In the genomic region with DNA sequence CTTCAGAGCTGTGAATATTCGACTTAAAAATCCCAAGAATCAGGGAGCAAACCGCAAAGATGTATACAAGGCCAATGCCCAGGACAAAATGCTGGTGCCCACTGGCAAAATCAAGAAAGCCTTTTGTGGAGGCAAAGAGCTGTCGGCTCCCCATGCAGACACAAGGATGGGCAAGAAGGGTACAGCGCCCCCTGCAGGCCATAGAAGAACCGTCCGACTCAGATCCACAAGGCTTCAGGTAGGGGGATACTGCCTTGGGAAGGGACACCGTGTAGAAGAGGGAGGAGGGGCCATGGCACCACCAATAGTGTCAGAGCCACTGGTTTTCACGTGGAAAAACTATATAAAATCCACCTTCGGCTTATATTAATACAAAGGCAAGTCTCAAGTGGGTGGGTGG, we compare ENCODE assay signal across 10 mouse cellular contexts.
A peak's percentile ranks its signal among the peaks of the same experiment; 100 is the strongest.
DNase-seq lines count a peak whose midpoint lies in the region; ATAC-seq lines count a peak whose summit lies in the region.
"Had no signal": no experiment of that assay in that cellular context is flagged by ENCODE, and none has a peak within 500 bp of the region (broad histone marks: within the 10 kb centered on the region; RNA-seq: fewer than 3 reads in every experiment).

No protein-coding gene starts in this region.

- no peak overlapping the region for H3K9ac ChIP-seq in heart, embryonic 12.5 days
- H3K9ac ChIP-seq: neural tube, embryonic 13.5 days had no signal

- H3K36me3 ChIP-seq in heart, embryonic 12.5 days, result no peaks in the 10 kb centered on the region
- H3K36me3 ChIP-seq: heart, embryonic 10.5 days; neural tube, embryonic 13.5 days had no signal

- 0 out of 2 replicates have a peak, but pooled peaks cover 8% of the 10 kb centered on the region for H3K27me3 ChIP-seq in heart, embryonic 12.5 days (replicated peaks)
- H3K27me3 ChIP-seq: neural tube, embryonic 13.5 days had no signal

- DNase-seq in cerebellum, postnatal 14 days, result peak; percentile 23 to 52
- no peak for DNase-seq in cerebellum, adult 9-10 months
- peak; percentile 33 to 48 for DNase-seq in layer of hippocampus, postnatal 10 days (ENCODE audit: low spot score in 2 of 2)
- no peak for DNase-seq in layer of hippocampus, adult 9-11 months
- DNase-seq in right cerebral cortex, postnatal 4 days, result peak; percentile 16
- DNase-seq in right cerebral cortex, postnatal 36 days (ENCODE audit: low spot score in 2 of 2), result no peak
- no peak for DNase-seq in thymus, postnatal 14 days

- H3K4me1 ChIP-seq in heart, embryonic 12.5 days (replicated peaks), result no peaks in the 10 kb centered on the region
- H3K4me1 ChIP-seq: heart, embryonic 10.5 days; neural tube, embryonic 13.5 days had no signal

- H3K9me3 ChIP-seq in heart, embryonic 12.5 days (replicated peaks), result no peaks in the 10 kb centered on the region
- H3K9me3 ChIP-seq: heart, embryonic 10.5 days; neural tube, embryonic 13.5 days had no signal

- 38% methylated on average over 9 of the region's 9 CpGs for WGBS in heart, embryonic 12.5 days

- H3K4me2 ChIP-seq in heart, embryonic 12.5 days, result no peak overlapping the region
- H3K4me2 ChIP-seq: neural tube, embryonic 13.5 days had no signal

- no peak overlapping the region for H3K27ac ChIP-seq in heart, embryonic 12.5 days (ENCODE audit: poor library complexity, severe bottlenecking)
- H3K27ac ChIP-seq: heart, embryonic 10.5 days; neural tube, embryonic 13.5 days had no signal

- H3K4me3 ChIP-seq in heart, embryonic 12.5 days, result no peak overlapping the region
- H3K4me3 ChIP-seq: heart, embryonic 10.5 days; neural tube, embryonic 13.5 days had no signal

- no peak for ATAC-seq in heart, embryonic 12.5 days (ENCODE audit: insufficient number of reproducible peaks, low FRiP score)

Comparison
In these comparisons a context has a peak if more than half of its experiments do, and no peak if none do; other contexts are left out.
1. DNase-seq: peak in cerebellum, postnatal 14 days (2 of 2), layer of hippocampus, postnatal 10 days (2 of 2) and right cerebral cortex, postnatal 4 days (single experiment); none in cerebellum, adult 9-10 months (single experiment), layer of hippocampus, adult 9-11 months (single experiment), right cerebral cortex, postnatal 36 days (0 of 2) and thymus, postnatal 14 days (single experiment).